17 mouse cellular contexts compared by ENCODE assay signal in the genomic region with DNA sequence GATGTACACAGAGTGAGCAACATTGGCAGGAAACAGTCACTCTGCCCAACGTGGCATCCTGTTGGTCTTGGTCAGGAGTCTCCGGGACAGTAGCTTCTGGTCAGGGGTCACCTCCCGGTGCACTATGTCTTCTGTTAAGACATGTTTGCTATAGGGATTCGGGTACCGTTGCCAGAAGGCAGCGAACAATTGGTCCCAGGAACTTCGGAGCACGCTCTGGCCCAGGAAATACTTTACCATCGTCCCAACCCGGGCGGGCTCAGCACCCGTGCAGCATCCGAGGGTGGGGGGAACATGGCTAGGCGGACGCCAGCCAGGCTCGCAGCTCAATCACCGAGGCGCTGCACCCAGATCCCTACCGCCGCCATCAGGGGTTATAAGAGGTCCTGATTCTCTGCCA.
"Had no signal": no experiment of that assay in that cellular context is flagged by ENCODE, and none has a peak within 500 bp of the region (broad histone marks: within the 10 kb centered on the region; RNA-seq: fewer than 3 reads in every experiment).

No protein-coding gene starts in this region.

- H3K27ac ChIP-seq: neural tube, embryonic 12.5 days; neural tube, embryonic 13.5 days; neural tube, embryonic 15.5 days; stomach, embryonic 15.5 days; stomach, postnatal 0 days had no signal

- H3K36me3 ChIP-seq: neural tube, embryonic 12.5 days; neural tube, embryonic 13.5 days; neural tube, embryonic 15.5 days; stomach, embryonic 15.5 days had no signal

- H3K27me3 ChIP-seq: neural tube, embryonic 12.5 days; neural tube, embryonic 13.5 days; neural tube, embryonic 15.5 days; stomach, embryonic 15.5 days had no signal

- H3K4me3 ChIP-seq: neural tube, embryonic 12.5 days; neural tube, embryonic 13.5 days; neural tube, embryonic 15.5 days; stomach, embryonic 15.5 days had no signal

- H3K9me3 ChIP-seq: neural tube, embryonic 12.5 days; neural tube, embryonic 13.5 days; neural tube, embryonic 15.5 days; stomach, embryonic 15.5 days had no signal

- H3K4me1 ChIP-seq: stomach, embryonic 15.5 days had no signal

- DNase-seq: retina, postnatal 1 day; right cerebral cortex, adult 18-20 months; right cerebral cortex, postnatal 14 days; right cerebral cortex, postnatal 25 days; right cerebral cortex, postnatal 4 days; spleen, adult 18-20 months; thymus, adult 18-20 months; thymus, adult 2 months; thymus, postnatal 14 days; thymus, postnatal 25 days; thymus, postnatal 36 days; thymus, postnatal 4 days had no signal

- H3K9ac ChIP-seq: neural tube, embryonic 12.5 days; neural tube, embryonic 13.5 days; neural tube, embryonic 15.5 days; stomach, embryonic 15.5 days had no signal

- H3K4me2 ChIP-seq: neural tube, embryonic 12.5 days; neural tube, embryonic 13.5 days; neural tube, embryonic 15.5 days; stomach, embryonic 15.5 days had no signal
